Mouse (Mus musculus) layer of hippocampus, adult 9-10 months (tissue): ENCODE data around the gene Lrrc1.

Source experiments
- DNase-seq: peaks from one replicate; pipeline ENCODE4 v3.0.0; 2022; ENCODE audit warnings: low spot score

The Lrrc1 gene

GRCm38 (mm10) chr9:77385611-77386010 is 159.1 kb downstream of the Lrrc1 start:
- DNase-seq, result no peak

DNA sequence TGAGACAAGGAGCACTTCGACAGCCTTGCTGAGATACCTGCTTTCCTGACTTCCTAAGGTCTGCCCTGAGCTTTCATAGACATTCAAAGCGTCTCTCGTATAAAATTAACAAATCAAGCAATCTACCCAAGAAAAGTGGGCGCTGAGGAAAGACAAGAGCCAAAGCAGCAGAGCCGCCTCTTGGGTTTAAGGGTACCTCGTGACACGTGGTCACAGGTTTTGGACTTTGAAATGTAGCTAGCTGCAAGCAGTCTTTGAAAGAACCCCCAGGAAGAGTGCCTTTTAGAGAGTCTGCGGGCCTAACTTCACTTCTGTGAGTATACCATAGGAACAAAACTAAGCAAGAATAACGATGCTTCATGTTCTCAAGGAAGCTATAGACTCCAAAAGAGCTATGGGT is 160.0 kb downstream of the Lrrc1 start:
- DNase-seq, result no peak

DNA sequence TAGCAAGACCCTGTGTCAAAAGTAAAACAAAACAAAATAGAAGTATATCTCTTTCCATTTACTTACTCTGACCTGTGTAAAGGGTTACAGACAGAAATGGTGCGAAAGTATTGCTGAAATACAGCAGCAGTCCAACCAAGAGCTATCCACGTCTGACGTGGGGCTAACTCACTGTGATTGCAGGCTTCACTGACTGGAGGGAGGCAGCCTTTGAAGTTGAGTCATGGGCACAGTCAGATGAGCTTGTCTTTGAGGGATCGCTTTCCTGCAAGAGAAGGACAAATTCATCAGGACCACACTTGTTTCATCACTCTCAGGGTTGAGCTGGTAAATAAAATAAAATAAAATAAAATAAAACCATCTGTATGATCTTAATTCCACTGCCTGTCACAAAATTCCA is 160.7 kb downstream of the Lrrc1 start:
- DNase-seq, result no peak

DNA sequence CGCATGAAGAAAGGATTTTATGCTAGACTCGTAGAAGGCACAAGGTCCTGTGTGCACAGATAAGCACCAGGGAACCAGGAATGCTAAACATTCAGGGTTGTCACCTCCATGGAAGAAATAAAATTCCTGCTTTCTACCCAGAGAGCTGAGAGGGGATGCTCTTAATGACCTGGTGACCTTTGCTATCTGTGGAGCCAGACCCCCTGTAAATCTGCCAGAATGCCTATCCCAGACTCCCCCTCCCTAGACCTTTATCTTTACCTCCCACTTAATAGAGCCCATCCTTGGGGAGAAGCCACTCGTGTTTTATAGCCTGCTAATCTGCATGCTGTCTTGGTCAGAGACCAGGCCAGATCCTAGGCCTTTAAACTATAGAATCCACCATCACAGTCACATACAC is 162.2 kb downstream of the Lrrc1 start:
- no peak for DNase-seq

DNA sequence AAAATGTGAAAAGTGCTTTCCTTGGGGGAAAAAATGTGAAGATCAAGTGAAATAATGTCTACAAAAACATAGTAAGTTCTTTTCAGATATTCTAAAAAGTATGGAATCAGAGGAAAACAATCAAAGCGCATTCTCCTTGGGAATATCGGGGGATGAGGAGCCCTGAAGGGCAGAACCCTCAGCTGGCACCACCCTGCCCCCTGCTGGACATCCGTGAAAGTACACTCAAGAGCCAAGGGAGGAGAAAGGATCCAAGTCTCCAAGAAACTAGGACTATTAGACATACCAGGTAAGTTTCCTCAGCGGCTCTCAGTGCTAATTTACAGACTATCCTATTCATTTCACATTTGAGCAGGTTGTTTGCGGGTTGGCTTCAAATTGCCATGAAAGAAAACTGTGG is 163.1 kb downstream of the Lrrc1 start:
- peak; percentile 32 for DNase-seq
